Mouse (Mus musculus): ENCODE results near the gene Mrps23. TPM values are rescaled to one million over a fixed set of nuclear protein-coding genes. Genes with fewer than 3 reads are reported as not detected.

Gene Mrps23
- polyA plus RNA-seq, 1 experiment from 2014 or later, result 64.2 TPM

DNA sequence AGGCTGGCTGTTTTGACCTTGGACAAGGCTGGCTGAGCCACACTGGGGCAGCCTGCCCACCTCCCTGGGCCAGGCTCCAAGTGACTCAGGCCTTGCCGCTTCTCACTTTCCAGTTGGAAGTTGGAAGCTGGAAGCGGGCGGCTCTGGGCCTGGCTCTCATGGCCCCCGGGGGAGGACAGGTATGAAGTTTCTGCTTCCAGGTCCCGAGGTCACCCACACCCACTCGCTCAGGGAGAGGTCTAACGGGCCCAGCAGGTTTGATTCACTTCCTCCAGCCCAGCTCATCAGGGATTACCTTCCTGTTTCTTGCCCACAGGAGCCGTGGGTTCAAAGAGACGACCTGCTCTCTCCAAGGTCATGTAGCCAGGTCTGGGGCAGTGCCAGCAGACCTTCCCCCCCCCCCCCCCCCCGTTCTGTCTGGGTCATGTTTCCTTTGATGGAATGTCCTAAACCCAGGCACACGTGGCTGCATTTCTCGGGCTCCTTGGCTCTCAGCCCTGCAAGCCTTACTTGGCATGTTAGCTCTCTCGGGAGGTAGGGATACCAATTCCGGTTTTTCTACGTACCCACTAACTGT lies 39.3 kb upstream of the Mrps23 start:
- peaks cover 11% of the 10 kb centered on the region for H3K27me3 ChIP-seq
- H3K9ac ChIP-seq, result 0 out of 2 replicates have a peak overlapping the region, but pooled peaks have one; percentile 31
- H3K27ac ChIP-seq (replicated peaks), result peak overlapping the region; percentile 38; the same call in 1 of the 2 replicates
- ATAC-seq (ENCODE audit: low read depth), result no peak
- no peaks in the 10 kb centered on the region for H3K36me3 ChIP-seq
- no peak overlapping the region for H3K4me3 ChIP-seq
- H3K4me1 ChIP-seq (replicated peaks), result peaks cover 70% of the 10 kb centered on the region
- H3K4me2 ChIP-seq, result no peak overlapping the region
- no peaks in the 10 kb centered on the region for H3K9me3 ChIP-seq
- 55% methylated on average over 15 of the region's 15 CpGs for WGBS

DNA sequence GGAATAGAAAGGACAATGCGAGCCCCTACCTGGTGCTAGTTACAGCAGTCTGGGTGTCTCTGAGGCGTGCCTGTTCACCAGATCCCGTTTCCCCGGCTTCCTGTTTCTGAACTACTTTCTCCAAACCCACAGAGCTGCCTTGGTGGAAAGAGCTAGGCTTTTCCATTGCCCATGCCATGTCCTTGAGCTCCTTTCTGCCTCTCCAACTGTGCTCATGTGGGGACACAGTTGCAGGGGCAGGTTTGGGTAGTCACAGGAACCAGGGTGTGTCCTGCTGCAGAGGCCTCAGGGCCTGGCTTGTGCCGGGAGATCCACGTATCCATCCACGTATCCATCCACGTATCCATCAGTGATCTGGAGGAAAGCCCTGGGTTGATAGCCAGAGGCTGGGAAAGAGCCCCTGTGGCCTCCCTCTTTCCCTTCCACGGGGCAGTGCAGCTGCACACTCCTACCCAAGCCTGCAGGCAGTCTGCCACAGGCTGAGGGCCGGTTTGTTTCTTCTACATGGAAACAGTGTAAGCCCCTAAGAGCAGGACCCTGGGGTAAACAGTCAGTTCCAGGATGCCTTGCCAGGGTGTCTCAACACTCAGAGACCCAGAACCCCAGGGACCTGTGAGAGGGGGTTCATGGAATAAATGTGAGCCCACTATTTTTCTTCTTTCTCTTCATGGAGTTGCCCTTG lies 38.4 kb upstream of the Mrps23 start:
- Histone ChIP-seq H3K4me2 (no peak overlapping the region), H3K9me3 (no peaks in the 10 kb centered on the region), H3K4me3 (no peak overlapping the region), H3K36me3 (no peaks in the 10 kb centered on the region; the same call in 1 of the 2 replicates), H3K9ac (peak overlapping the region; percentile 41; the same call in 1 of the 2 replicates), H3K27me3 (peaks cover 12% of the 10 kb centered on the region), H3K4me1 (replicated peaks) (peaks cover 63% of the 10 kb centered on the region), H3K27ac (replicated peaks) (peak overlapping the region; percentile 64)
- 57% methylated on average over 10 of the region's 10 CpGs for WGBS
- ATAC-seq (ENCODE audit: low read depth), result no peak

DNA sequence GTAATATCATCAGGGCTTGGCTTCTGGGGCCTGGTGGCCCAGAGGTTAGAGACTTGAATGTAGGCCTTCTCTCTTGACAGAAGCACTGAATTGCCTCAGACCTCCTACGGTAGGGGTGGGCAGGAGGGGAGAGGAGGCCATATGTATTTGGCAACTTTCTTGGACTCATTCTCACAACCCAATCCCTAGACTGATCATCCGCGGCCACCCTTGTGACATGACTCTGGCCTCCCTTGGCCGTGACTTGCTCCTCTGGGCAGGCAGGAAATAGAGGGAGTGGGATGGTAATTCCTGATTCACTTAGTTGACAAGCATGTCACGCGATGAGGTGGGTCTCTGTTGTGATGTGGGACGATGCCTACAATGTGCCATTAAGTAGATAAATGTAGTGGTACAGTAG lies 37.7 kb upstream of the Mrps23 start:
- no peak overlapping the region for H3K4me3 ChIP-seq
- H3K4me1 ChIP-seq (replicated peaks), result peaks cover 59% of the 10 kb centered on the region
- no peak overlapping the region for H3K4me2 ChIP-seq
- 82% methylated on average over 7 of the region's 7 CpGs for WGBS
- 0 out of 2 replicates have a peak overlapping the region, but pooled peaks have one; percentile 41 for H3K9ac ChIP-seq
- no peaks in the 10 kb centered on the region; the same call in 1 of the 2 replicates for H3K36me3 ChIP-seq
- no peaks in the 10 kb centered on the region for H3K9me3 ChIP-seq
- peak overlapping the region; percentile 64 for H3K27ac ChIP-seq (replicated peaks)
- H3K27me3 ChIP-seq, result peaks cover 12% of the 10 kb centered on the region
- ATAC-seq (ENCODE audit: low read depth), result no peak

DNA sequence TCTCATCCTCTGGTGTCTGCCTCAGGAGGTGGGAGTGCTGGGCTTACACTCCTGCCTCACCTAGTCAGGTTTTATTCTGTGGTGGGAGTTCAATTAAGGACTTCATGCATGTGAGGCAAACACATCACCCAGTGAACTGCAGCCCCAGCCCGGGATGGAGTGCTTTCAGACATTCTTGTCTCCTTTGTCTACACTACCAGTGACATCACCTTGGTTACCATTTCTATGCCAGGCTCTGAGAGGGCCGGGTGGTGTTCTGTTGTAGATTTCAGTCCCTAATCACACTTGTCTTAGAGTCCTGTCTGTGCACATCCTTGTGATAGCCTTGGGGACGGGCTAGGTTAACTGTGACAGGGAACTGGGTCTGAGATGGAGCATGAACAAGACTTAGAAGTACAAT lies 35.6 kb upstream of the Mrps23 start:
- Histone ChIP-seq H3K4me1 (replicated peaks) (peaks cover 68% of the 10 kb centered on the region), H3K9ac (no peak overlapping the region), H3K4me2 (no peak overlapping the region), H3K4me3 (no peak overlapping the region), H3K36me3 (no peaks in the 10 kb centered on the region; the same call in 1 of the 2 replicates), H3K27ac (replicated peaks) (0 out of 2 replicates have a peak overlapping the region, but pooled peaks have one; percentile 9), H3K27me3 (peaks cover 12% of the 10 kb centered on the region), H3K9me3 (no peaks in the 10 kb centered on the region)
- ATAC-seq (ENCODE audit: low read depth), result no peak
- 26% methylated on average over 3 of the region's 3 CpGs for WGBS

DNA sequence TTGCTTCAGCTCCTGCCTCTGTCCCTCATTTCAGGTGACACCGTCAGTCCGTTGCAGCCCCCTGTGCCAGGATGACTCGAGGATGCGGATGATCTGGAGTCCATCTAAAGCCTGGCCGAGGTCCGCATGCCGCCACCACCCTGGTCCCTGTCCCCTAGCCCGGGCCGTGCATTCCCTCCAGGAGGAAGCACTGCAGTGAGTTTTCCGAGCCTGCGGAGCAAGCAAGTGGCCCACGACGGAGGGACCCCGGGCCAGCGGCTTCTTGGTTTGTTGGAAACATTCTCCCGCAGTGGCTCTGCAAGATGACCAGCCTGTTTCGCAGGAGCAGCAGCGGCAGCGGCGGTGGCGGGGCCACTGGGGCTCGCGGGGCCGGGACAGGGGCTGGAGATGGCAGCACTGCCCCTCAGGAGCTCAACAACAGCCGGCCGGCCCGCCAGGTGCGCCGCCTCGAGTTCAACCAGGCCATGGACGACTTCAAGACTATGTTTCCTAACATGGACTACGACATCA lies 34.6 kb upstream of the Mrps23 start:
- 27% methylated on average over 32 of the region's 32 CpGs for WGBS
- no peaks in the 10 kb centered on the region for H3K9me3 ChIP-seq
- H3K9ac ChIP-seq, result peak overlapping the region; percentile 43
- no peaks in the 10 kb centered on the region; the same call in 1 of the 2 replicates for H3K36me3 ChIP-seq
- H3K27ac ChIP-seq (replicated peaks), result no peak overlapping the region
- H3K4me2 ChIP-seq, result no peak overlapping the region
- ATAC-seq (ENCODE audit: low read depth), result no peak
- H3K4me3 ChIP-seq, result no peak overlapping the region
- H3K4me1 ChIP-seq (replicated peaks), result peaks cover 70% of the 10 kb centered on the region
- H3K27me3 ChIP-seq, result peaks cover 12% of the 10 kb centered on the region

DNA sequence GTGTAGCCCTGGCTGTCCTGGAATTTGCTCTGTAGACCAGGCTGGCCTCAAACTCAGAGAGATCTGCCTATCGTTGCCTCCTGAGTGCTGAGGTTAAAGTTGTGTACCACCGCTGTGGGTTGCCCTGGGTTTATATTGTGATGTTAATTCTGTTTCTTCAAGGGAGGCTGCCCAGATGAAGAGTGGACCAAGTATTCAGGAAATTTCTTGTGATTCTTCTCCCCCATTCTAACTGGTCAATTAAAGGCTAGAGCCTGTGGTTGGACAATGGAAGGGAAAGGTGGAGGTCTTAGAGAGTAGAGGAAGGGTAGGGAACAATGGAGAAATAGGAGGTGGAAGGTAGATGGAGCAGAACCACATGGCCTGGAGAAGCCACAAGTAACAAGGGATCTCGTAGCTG lies 33.6 kb upstream of the Mrps23 start:
- ATAC-seq (ENCODE audit: low read depth), result no peak
- Histone ChIP-seq H3K4me2 (no peak overlapping the region), H3K36me3 (no peaks in the 10 kb centered on the region; the same call in 1 of the 2 replicates), H3K9ac (no peak overlapping the region), H3K27ac (replicated peaks) (no peak overlapping the region), H3K27me3 (peaks cover 12% of the 10 kb centered on the region), H3K4me1 (replicated peaks) (peaks cover 60% of the 10 kb centered on the region), H3K4me3 (no peak overlapping the region), H3K9me3 (no peaks in the 10 kb centered on the region)
- WGBS, result 55% methylated on average over 3 of the region's 3 CpGs

DNA sequence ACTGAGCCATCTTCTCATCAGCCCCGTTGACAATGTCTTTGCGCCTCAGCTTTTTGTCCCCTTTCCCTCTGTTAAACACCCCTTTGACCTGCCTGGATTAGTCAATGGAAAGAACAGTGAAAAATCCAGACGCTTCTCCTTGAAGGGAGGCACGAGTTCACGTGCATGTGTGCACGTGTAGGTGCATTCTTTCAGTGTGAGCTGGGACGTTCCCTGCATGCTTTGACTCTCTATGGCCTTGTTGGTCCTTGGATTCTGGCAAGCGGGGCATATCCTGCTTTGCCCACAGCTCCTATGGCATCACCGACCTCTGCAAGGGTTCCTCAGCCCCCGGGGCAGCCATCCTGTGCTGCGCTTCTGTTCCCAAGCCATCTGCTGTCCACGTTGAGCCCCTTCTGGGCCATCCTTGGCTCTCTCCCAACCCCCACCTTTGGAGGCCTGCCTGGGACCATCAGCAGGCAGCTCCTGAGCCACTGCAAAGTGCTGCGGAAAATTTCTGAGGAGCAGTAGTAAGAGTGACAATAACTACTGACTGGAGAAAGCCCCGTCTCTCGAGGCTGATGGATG lies 32.2 kb upstream of the Mrps23 start:
- Histone ChIP-seq H3K4me2 (no peak overlapping the region), H3K4me1 (replicated peaks) (peaks cover 49% of the 10 kb centered on the region), H3K36me3 (no peaks in the 10 kb centered on the region; the same call in 1 of the 2 replicates), H3K4me3 (no peak overlapping the region), H3K27me3 (peaks cover 12% of the 10 kb centered on the region), H3K27ac (replicated peaks) (peak overlapping the region; percentile 52), H3K9ac (peak overlapping the region; percentile 36), H3K9me3 (no peaks in the 10 kb centered on the region)
- 58% methylated on average over 15 of the region's 15 CpGs for WGBS
- ATAC-seq (ENCODE audit: low read depth), result no peak

DNA sequence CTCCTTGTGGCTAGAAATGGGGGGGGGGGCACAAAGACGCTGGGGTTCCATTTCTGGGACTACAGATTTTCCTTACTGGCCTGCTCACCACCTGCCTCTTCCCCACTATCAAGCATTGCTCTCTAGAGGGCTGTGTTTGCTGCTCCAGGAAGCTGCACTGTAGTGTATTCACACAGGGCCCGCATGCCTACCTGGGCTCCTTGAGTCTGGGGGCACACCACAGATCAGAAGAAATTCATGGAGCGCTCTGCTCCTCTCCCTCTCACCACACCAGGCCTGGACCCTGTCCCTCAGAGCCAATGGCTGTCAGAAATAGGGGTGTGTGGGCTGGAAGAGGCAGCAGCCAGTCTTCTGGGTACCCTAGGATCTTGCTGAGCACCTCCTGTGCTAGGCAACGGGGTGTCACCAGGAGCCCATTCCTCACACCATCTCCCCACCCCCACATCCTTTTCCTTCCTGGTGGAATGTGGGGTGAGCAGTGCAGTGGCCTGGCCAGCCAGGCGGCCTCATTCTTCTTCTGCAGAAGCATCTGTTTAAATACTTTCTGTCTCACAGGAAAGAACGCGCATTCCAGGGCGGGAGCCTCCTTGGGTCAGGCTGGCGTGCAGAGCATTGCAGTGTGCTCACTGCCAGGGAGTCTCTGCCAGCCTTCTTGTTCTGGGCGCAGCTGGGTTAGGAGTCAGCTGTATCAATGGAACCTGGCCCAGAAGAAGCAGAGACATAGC lies 31.4 kb upstream of the Mrps23 start:
- Histone ChIP-seq H3K27me3 (peaks cover 12% of the 10 kb centered on the region), H3K4me1 (replicated peaks) (peaks cover 53% of the 10 kb centered on the region), H3K36me3 (peaks cover 6% of the 10 kb centered on the region), H3K9ac (0 out of 2 replicates have a peak overlapping the region, but pooled peaks have one; percentile 36), H3K9me3 (no peaks in the 10 kb centered on the region), H3K4me3 (no peak overlapping the region), H3K4me2 (no peak overlapping the region), H3K27ac (replicated peaks) (peak overlapping the region; percentile 52)
- WGBS, result 26% methylated on average over 10 of the region's 10 CpGs
- ATAC-seq (ENCODE audit: low read depth), result peak; percentile 56

DNA sequence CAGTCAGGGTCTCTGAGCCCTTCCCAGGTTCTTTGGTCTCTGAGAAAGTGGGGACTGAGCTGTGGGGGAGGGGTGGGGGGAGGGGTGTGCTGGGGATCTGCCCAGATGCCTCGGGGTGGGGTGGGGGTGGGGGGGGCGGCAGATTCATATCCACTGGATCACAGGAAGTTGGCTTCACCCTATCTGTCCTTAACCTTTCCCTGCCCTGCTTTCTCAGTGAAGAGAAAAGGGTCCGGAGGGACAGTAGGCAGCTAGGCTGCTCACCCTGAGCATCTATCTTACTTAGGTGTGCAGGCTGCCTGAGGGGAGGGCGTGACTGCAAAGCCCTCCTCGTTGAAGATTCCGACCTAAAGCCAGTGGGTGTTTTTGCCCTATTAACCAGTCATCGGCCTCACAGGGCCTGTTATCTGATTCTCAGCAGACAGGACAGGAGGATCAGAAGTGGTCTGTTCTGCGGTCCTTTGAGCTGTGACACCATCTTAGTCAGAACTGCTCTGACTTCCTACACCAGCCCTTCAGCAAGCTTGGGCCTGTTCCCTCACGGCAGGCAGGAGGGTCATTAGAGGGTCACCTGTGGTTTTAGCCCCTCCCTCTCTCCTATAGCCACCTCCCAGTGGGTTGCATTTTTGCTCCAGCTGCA lies 30.7 kb upstream of the Mrps23 start:
- 22% methylated on average over 9 of the region's 9 CpGs for WGBS
- Histone ChIP-seq H3K27me3 (peaks cover 12% of the 10 kb centered on the region), H3K36me3 (peaks cover 9% of the 10 kb centered on the region), H3K9me3 (no peaks in the 10 kb centered on the region), H3K4me3 (no peak overlapping the region), H3K27ac (replicated peaks) (peak overlapping the region; percentile 52), H3K9ac (no peak overlapping the region), H3K4me2 (no peak overlapping the region), H3K4me1 (replicated peaks) (peaks cover 46% of the 10 kb centered on the region)
- peak; percentile 37; the same call in 1 of the 2 replicates for ATAC-seq (ENCODE audit: low read depth)

DNA sequence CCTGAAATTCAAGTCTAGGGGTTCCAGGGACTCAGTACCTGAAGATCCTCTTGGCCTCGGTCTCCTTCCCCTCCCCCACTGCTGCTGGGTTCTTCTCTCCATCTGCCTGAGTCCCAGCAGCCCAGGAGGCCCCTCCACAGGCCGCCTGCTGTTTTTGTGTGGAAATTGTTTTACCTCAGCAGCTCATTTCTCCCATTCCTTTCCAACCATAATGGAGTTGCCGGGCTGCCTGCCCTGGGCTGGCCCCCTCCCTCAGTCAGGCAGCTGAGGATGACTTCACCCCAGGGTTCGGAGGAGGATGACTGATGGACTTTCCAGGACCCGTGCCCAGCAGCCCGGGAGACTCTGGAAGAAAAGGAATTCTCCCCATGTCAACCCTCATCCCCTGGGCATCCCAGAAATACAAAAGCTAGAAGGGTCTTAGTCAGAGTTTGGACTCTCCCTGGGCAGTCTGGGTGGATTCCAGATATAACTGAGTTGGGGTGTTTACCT lies 23.7 kb upstream of the Mrps23 start:
- peak overlapping the region; percentile 47; the same call in 1 of the 2 replicates for H3K9ac ChIP-seq
- peaks cover 41% of the 10 kb centered on the region for H3K36me3 ChIP-seq
- peak overlapping the region; percentile 86 for H3K27ac ChIP-seq (replicated peaks)
- 5% methylated on average over 6 of the region's 6 CpGs for WGBS
- peak; percentile 82 for ATAC-seq (ENCODE audit: low read depth)
- H3K4me3 ChIP-seq, result no peak overlapping the region
- H3K27me3 ChIP-seq, result no peaks in the 10 kb centered on the region
- peaks cover 41% of the 10 kb centered on the region for H3K4me1 ChIP-seq (replicated peaks)
- H3K9me3 ChIP-seq, result no peaks in the 10 kb centered on the region
- H3K4me2 ChIP-seq, result peak overlapping the region; percentile 13; the same call in 1 of the 2 replicates

DNA sequence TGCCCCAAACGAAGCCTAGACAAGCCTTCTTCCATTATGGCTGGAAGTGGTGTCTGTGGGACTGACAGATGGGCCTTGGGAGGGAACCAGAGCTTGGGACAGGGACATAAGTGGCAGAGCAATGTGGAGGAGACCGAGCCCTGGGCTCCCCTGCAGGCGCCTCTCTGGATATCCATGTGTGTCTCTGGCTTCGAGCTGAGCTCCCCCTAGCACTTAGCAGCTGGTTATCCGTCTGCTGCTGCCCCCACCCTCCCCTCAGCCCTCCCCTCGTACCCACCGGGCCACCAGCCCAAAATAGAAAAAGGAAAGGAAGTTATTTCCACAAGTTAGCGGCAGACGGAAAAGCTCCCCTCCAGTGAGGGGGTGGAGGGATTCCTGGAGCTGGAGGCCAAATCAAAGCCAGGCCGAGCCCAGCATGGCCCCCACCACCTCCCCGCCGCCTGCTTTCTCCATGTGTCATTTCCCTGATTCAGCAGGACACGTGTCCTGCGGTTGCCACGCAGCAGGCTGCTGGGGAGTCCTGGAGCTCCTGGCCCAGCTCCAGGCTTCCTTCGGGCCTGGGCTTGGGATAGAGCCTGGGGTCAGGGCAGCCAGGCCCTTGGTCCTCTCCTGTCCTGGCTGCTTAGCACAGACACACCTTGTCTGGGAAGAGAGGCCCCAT lies 23.1 kb upstream of the Mrps23 start:
- peak overlapping the region; percentile 13; the same call in 1 of the 2 replicates for H3K4me2 ChIP-seq
- H3K36me3 ChIP-seq, result peaks cover 45% of the 10 kb centered on the region
- H3K9ac ChIP-seq, result peak overlapping the region; percentile 47
- H3K4me3 ChIP-seq, result no peak overlapping the region
- ATAC-seq (ENCODE audit: low read depth), result peak; percentile 71
- H3K27me3 ChIP-seq, result no peaks in the 10 kb centered on the region
- peak overlapping the region; percentile 86 for H3K27ac ChIP-seq (replicated peaks)
- H3K9me3 ChIP-seq, result no peaks in the 10 kb centered on the region
- peaks cover 43% of the 10 kb centered on the region for H3K4me1 ChIP-seq (replicated peaks)
- 5% methylated on average over 16 of the region's 16 CpGs for WGBS

Measured in neural tube, embryonic 13.5 days (tissue).